Mouse (Mus musculus) left cerebral cortex, adult 11 months (tissue): Measurements from ENCODE around the gene Wbp11.
"Not testable (repeated sequence)": the region's sequence is repeated elsewhere in the genome, so short reads cannot be mapped to it uniquely, and the experiment has no call there.

ENCODE experiments used
- DNase-seq: peaks from one replicate; pipeline ENCODE4 v3.0.0; 2022; ENCODE audit warnings: low spot score

The Wbp11 gene

GRCm38 (mm10) chr6:136803739-136804633, 24.0 kb downstream of the Wbp11 start, which contains the start of gene Hist4h4:
Hist4h4 (minus strand) TSS chr6:136804415.
- DNase-seq: peak; percentile 95

DNA sequence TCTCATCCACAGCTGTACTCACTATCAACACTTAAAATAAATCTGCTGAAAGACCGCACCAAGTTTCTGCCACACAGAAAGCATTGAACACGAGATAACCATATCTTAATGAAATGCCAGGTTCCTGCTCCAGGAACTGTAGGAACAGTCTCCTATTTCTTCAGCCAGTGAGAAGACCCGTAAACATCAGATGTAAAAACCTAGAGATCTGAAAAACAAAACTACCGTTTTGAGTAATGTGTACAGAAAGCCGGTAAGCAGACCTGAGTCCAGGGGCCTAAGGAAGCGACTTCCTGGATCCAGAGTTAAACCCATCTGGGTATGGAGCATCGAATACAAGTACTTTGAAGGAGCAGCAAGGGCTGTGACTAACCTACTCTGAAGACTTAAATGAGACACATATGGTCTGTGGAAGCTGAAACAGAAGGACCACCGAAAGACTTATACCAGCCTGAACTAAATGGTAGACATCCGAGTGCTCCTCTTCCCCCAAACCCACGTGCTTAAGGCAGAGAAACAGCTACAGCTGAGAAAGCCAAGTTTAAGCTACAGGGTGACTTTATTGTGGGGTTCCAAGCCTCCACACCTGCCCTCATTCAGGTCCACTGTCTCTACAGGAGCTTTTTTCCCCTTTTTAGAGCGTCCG, 24.8 kb downstream of the Wbp11 start:
- no peak for DNase-seq

- no peak for DNase-seq
Measured at GRCm38 (mm10) chr6:136801274-136801673, 26.8 kb downstream of the Wbp11 start.

- DNase-seq: no peak
Measured at GRCm38 (mm10) chr6:136800710-136801109, 27.3 kb downstream of the Wbp11 start.

- DNase-seq: not testable (repeated sequence)
Measured at GRCm38 (mm10) chr6:136797874-136798693, 29.9 kb downstream of the Wbp11 start.

DNA sequence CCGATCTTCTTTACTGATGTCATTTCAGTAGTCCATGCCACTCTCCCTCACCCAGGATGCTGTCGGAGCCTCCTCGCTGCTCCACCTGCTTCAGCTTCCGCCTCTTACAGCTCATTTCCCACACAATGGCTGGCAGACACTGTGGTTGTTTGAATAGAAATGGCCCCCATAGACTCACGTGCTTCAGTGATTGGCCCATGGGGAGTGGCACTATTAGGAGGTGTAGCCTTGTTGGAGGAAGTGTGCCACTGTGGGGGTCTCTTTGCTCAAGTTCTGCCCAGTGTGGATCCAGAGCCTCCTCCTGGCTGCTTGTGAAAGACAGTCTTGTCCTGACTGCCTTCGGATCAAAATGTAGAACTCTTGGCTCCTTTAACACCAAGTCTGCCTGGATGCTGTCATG, 32.2 kb downstream of the Wbp11 start:
- no peak for DNase-seq

- DNase-seq: no peak
Measured at GRCm38 (mm10) chr6:136795110-136795509, 32.9 kb downstream of the Wbp11 start.

DNA sequence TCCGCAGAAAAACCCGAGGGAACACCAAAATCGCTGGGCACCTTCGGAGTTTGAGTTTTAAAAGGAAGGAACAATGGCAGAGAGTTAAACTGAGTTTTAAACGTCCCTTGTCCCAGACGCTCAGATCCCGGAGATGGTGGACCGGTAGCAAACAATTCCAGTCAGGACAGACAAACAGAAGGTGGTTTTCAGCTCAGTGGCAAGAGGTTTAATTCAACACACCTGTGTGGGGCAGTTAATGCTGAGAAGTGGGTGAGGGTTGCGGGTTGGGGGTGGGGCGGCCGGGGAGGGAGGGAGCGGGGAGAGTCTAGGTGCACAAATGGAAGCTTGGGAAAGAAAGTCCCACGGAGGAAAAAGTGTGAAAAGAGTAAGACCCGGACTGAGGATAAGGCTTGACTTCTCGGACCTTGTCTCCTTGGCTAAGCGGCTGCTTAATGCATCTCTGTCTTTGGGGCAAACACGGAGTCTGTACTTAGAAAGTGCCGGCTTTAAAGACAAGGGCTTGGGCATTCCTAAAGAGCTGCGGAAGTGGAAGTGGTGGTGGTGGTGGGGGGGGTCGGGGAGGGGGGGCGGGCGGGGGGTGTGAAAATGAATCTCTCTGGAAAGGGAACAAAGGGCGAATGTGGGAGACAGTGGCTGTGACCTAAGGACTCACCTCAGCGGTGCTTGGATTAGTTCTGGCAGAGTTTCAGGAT, 34.1 kb downstream of the Wbp11 start:
- DNase-seq: no peak

- no peak for DNase-seq
Measured at GRCm38 (mm10) chr6:136792884-136793758, 34.9 kb downstream of the Wbp11 start.

DNA sequence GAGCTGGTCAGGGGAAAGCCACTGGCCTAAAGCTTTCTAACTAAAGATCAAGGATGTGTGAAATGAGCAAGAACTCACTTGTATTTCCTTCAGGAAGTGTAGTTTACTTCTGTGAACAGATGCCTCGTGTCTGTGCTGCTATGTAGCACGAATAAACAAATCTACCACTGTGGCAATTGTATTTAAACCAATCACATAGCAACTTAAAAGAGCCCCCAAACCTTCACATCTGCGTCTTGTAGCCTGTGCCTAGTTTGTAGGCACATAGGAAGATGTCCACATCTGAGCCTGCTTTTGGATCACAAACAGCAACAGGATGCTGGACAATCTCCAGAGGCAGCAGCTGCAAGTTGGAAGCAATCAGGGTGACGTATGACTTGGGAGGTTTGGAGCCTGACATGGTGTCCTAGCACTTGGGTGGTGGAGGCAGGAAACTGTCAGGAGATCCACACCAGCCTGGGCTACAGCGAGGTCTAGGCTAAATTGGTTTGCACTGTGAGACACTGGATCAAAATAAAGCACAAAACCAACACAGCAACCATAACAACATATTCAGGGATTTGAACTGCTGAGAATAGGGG, 38.6 kb downstream of the Wbp11 start:
- DNase-seq: no peak

- no peak for DNase-seq
Measured at GRCm38 (mm10) chr6:136782761-136783160, 45.3 kb downstream of the Wbp11 start.

DNA sequence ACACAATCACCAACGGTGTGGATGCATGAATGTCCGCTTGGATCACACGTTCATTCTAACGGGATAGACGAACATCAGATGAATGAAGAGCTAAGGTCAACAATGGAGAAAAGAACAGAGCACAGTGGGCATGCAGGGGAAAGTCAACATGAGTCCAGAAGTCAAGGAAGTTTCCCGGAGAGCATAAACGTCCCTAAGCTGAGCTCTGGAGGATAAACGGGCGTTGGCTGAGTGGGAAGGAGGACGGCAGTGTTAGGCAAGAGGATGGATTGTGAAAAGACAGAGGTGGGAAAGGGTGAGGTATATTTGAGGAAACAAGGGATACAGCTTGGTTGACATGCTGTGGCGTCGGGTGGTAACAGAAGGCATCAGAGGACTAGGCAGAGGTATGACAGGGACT, 45.9 kb downstream of the Wbp11 start:
- DNase-seq: no peak

GRCm38 (mm10) chr6:136781377-136781986, 46.6 kb downstream of the Wbp11 start, which contains the start of gene Gucy2c:
Gucy2c (minus strand) TSS chr6:136781765.
- no peak for DNase-seq

- DNase-seq: no peak
Measured at GRCm38 (mm10) chr6:136776392-136776791, 51.6 kb downstream of the Wbp11 start.

DNA sequence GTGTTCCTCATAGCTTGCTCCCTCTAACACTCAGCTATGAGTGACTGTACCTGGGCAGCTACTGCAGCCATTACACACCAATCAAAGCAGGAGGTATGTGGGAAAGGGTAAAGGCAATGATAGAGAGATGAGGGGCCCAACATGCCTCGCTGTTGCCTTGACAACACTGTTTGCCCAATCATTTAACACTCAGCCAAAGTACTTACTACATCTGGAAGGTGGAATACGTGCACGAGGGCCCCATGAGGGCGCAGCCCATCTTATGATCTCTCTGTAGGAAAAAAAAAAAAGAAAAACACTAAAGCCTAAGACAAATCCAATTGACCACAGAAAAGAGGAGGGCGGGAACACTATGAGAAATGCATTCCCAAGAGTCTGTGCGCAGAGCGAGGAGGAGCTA, 58.2 kb downstream of the Wbp11 start:
- no peak for DNase-seq

DNA sequence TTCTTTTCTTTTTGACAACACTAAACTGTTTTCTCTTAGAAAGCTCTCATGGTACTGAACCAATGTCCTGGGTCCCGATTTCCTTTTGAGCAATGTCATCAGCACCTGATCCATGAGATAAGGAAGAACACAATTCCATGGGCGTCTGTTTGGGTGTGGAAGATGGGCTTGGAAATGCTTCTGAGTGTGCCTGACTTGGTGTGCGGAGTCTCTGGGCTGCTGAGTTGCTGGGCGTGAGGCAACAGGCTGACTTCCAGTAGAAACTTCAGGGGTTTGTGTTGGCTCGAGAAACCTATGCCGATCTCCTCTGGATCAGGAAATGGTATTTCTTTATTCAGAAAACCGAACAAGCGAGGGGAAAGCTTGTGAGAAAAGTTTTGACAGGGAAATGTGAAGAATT, 58.9 kb downstream of the Wbp11 start:
- no peak for DNase-seq

GRCm38 (mm10) chr6:136763912-136764311, 64.1 kb downstream of the Wbp11 start:
- no peak for DNase-seq
